Mouse (Mus musculus) forebrain, embryonic 16.5 days (tissue): Measurements from ENCODE around the gene Ubc. TPM values are rescaled to one million over a fixed set of nuclear protein-coding genes. Genes with fewer than 3 reads are reported as not detected.

Experiments
- ATAC-seq: fragments of 200-750 bp; cut with Nextera tagmentation; 2 replicates; pipeline ENCODE4 v1.8.0; 2017; ENCODE audit warnings: mild to moderate bottlenecking, moderate library complexity
- H3K27ac ChIP-seq: fragments of 300-500 bp; sonication (generic); 2 replicates; pipeline ENCODE4 v1.5.1; 2014; ENCODE audit warnings: low read length, control low read depth
- H3K27me3 ChIP-seq: fragments of 300-500 bp; sonication (generic); replicated peaks from 2 replicates; pipeline ENCODE4 v1.6.1; 2014; ENCODE audit warnings: low read length; ENCODE audit not compliant: control insufficient read depth, insufficient read depth
- H3K36me3 ChIP-seq: fragments of 300-500 bp; sonication (generic); 2 replicates; pipeline ENCODE4 v1.6.1; 2014; ENCODE audit not compliant: control insufficient read depth, insufficient read depth
- H3K4me1 ChIP-seq: fragments of 300-500 bp; sonication (generic); replicated peaks from 2 replicates; pipeline ENCODE4 v1.6.1; 2014; ENCODE audit warnings: low read length; ENCODE audit not compliant: control insufficient read depth, insufficient read depth
- H3K4me2 ChIP-seq: fragments of 300-500 bp; sonication (generic); 2 replicates; pipeline ENCODE4 v1.6.1; 2014; ENCODE audit warnings: mild to moderate bottlenecking, low read length, control low read depth
- H3K4me3 ChIP-seq: fragments of 300-500 bp; sonication (generic); replicated peaks from 2 replicates; pipeline ENCODE4 v1.5.1; 2014; ENCODE audit warnings: mild to moderate bottlenecking, low read length, control low read depth
- H3K9ac ChIP-seq: fragments of 300-500 bp; sonication (generic); replicated peaks from 2 replicates; pipeline ENCODE4 v1.6.1; 2014; ENCODE audit warnings: low read depth, low read length, control low read depth
- H3K9me3 ChIP-seq: fragments of 300-500 bp; sonication (generic); 2 replicates; pipeline ENCODE4 v1.6.1; 2016; ENCODE audit warnings: low read length; ENCODE audit not compliant: control insufficient read depth
- WGBS: fragments of 180-500 bp; shearing (Covaris S2); extraction: QIAGEN DNeasy Blood & Tissue Kit; methylation state at CpG from one replicate; pipeline ENCODE4 v1.1.7; 2014; 5-methylcytosine and 5-hydroxymethylcytosine counted together
- polyA plus RNA-seq: library from polyadenylated mRNA; unstranded; fragments of >200 nt; fragmentation: Nextera tagmentation; extraction: Ambion mirVana; gene quantifications from 2 replicates; pipeline ENCODE4 v1.2.1, GENCODE M21; 2015

The Ubc gene
- polyA plus RNA-seq, 1 experiment from 2014 or later, result 1,372 TPM

GRCm38 (mm10) chr5:125358270-125358608 lies 31.8 kb downstream of the Ubc start:
- WGBS, result 87% methylated on average over 5 of the region's 5 CpGs
- Histone ChIP-seq H3K4me3 (no peak overlapping the region), H3K4me1 (0 out of 2 replicates have a peak, but pooled peaks cover 5% of the 10 kb centered on the region), H3K4me2 (no peak overlapping the region), H3K27me3 (no peaks in the 10 kb centered on the region), H3K36me3 (no peaks in the 10 kb centered on the region), H3K9me3 (no peaks in the 10 kb centered on the region), H3K9ac (no peak overlapping the region), H3K27ac (no peak overlapping the region)
- ATAC-seq, result no peak

GRCm38 (mm10) chr5:125357543-125358269 lies 32.3 kb downstream of the Ubc start:
- Histone ChIP-seq H3K36me3 (no peaks in the 10 kb centered on the region), H3K4me3 (no peak overlapping the region), H3K4me1 (0 out of 2 replicates have a peak, but pooled peaks cover 5% of the 10 kb centered on the region), H3K9me3 (no peaks in the 10 kb centered on the region), H3K4me2 (no peak overlapping the region), H3K27me3 (no peaks in the 10 kb centered on the region), H3K9ac (no peak overlapping the region), H3K27ac (no peak overlapping the region)
- WGBS, result 82% methylated on average over 12 of the region's 12 CpGs
- no peak for ATAC-seq

GRCm38 (mm10) chr5:125355650-125356049 lies 34.4 kb downstream of the Ubc start:
- H3K4me2 ChIP-seq, result no peak overlapping the region
- WGBS, result 54% methylated on average over 7 of the region's 7 CpGs
- H3K27ac ChIP-seq, result no peak overlapping the region
- H3K9me3 ChIP-seq, result no peaks in the 10 kb centered on the region
- 0 out of 2 replicates have a peak, but pooled peaks cover 2% of the 10 kb centered on the region for H3K4me1 ChIP-seq
- H3K4me3 ChIP-seq, result no peak overlapping the region
- no peaks in the 10 kb centered on the region for H3K27me3 ChIP-seq
- no peak for ATAC-seq
- no peak overlapping the region for H3K9ac ChIP-seq
- H3K36me3 ChIP-seq, result no peaks in the 10 kb centered on the region

- no peak overlapping the region for H3K4me2 ChIP-seq
- no peak for ATAC-seq
- no peaks in the 10 kb centered on the region for H3K9me3 ChIP-seq
- no peak overlapping the region for H3K4me3 ChIP-seq
- no peaks in the 10 kb centered on the region for H3K27me3 ChIP-seq
- 47% methylated on average over 7 of the region's 7 CpGs for WGBS
- no peak overlapping the region for H3K27ac ChIP-seq
- no peak overlapping the region for H3K9ac ChIP-seq
- no peaks in the 10 kb centered on the region for H3K4me1 ChIP-seq
- H3K36me3 ChIP-seq, result no peaks in the 10 kb centered on the region
Observed at GRCm38 (mm10) chr5:125354885-125355492, 35.0 kb downstream of the Ubc start.

- 94% methylated on average over 5 of the region's 5 CpGs for WGBS
- no peaks in the 10 kb centered on the region for H3K4me1 ChIP-seq
Observed at GRCm38 (mm10) chr5:125352781-125353294, 37.2 kb downstream of the Ubc start.

GRCm38 (mm10) chr5:125351939-125352338 lies 38.1 kb downstream of the Ubc start:
- H3K4me3 ChIP-seq, result no peak overlapping the region
- ATAC-seq, result no peak
- H3K27me3 ChIP-seq, result no peaks in the 10 kb centered on the region
- 93% methylated on average over 5 of the region's 5 CpGs for WGBS
- no peaks in the 10 kb centered on the region for H3K9me3 ChIP-seq
- H3K36me3 ChIP-seq, result no peaks in the 10 kb centered on the region
- H3K4me1 ChIP-seq, result no peaks in the 10 kb centered on the region
- H3K9ac ChIP-seq, result no peak overlapping the region
- H3K27ac ChIP-seq, result no peak overlapping the region
- H3K4me2 ChIP-seq, result no peak overlapping the region

More at GRCm38 (mm10) chr5:125352781-125353294, 37.2 kb downstream of the Ubc start:
- Histone ChIP-seq H3K27me3 (no peaks in the 10 kb centered on the region), H3K9ac (no peak overlapping the region), H3K9me3 (no peaks in the 10 kb centered on the region), H3K36me3 (no peaks in the 10 kb centered on the region), H3K4me3 (no peak overlapping the region), H3K4me2 (no peak overlapping the region), H3K27ac (no peak overlapping the region)
- no peak for ATAC-seq

- no peaks in the 10 kb centered on the region for H3K4me1 ChIP-seq
- H3K27me3 ChIP-seq, result no peaks in the 10 kb centered on the region
- no peak overlapping the region for H3K4me2 ChIP-seq
- no peak overlapping the region for H3K9ac ChIP-seq
- no peaks in the 10 kb centered on the region for H3K36me3 ChIP-seq
- H3K27ac ChIP-seq, result no peak overlapping the region
- no peaks in the 10 kb centered on the region for H3K9me3 ChIP-seq
- 84% methylated on average over 8 of the region's 8 CpGs for WGBS
- no peak for ATAC-seq
- H3K4me3 ChIP-seq, result no peak overlapping the region
Observed at GRCm38 (mm10) chr5:125351057-125351456, 38.9 kb downstream of the Ubc start.

- 70% methylated on average over 3 of the region's 3 CpGs for WGBS
- no peak overlapping the region for H3K4me2 ChIP-seq
- H3K27me3 ChIP-seq, result no peaks in the 10 kb centered on the region
- H3K9me3 ChIP-seq, result no peaks in the 10 kb centered on the region
- no peak overlapping the region for H3K27ac ChIP-seq
- H3K9ac ChIP-seq, result no peak overlapping the region
- ATAC-seq, result no peak
- H3K36me3 ChIP-seq, result no peaks in the 10 kb centered on the region
- H3K4me3 ChIP-seq, result no peak overlapping the region
- H3K4me1 ChIP-seq, result no peaks in the 10 kb centered on the region
Observed at GRCm38 (mm10) chr5:125349391-125349790, 40.6 kb downstream of the Ubc start.

- H3K36me3 ChIP-seq, result no peaks in the 10 kb centered on the region
- no peaks in the 10 kb centered on the region for H3K27me3 ChIP-seq
- H3K9ac ChIP-seq, result no peak overlapping the region
- no peaks in the 10 kb centered on the region for H3K9me3 ChIP-seq
- H3K27ac ChIP-seq, result no peak overlapping the region
- H3K4me3 ChIP-seq, result no peak overlapping the region
- ATAC-seq, result no peak
- no peaks in the 10 kb centered on the region for H3K4me1 ChIP-seq
- no peak overlapping the region for H3K4me2 ChIP-seq
- 38% methylated on average over 8 of the region's 8 CpGs for WGBS
Observed at GRCm38 (mm10) chr5:125348487-125348886, 41.5 kb downstream of the Ubc start.
